Mouse (Mus musculus): Measurements from ENCODE around the gene Nxf1.

The Nxf1 gene

GRCm38 (mm10) chr19:8738911-8739310 lies 18.0 kb upstream of the Nxf1 start:
- ChIA-PET CTCF (no interaction called here), POLR2A (interaction anchor here (0.7 to 31.6 kb wide), 34 partner anchors 8 to 228 kb away, joined by 3 to 1732 read pairs (median 8); partner anchors contain the start of genes Nxf1 (in 3 of the 4), Slc3a2 (in 3 of the 4), 1810009A15Rik (in 2 of the 4) and Gm49416 (in 2 of the 4))

DNA sequence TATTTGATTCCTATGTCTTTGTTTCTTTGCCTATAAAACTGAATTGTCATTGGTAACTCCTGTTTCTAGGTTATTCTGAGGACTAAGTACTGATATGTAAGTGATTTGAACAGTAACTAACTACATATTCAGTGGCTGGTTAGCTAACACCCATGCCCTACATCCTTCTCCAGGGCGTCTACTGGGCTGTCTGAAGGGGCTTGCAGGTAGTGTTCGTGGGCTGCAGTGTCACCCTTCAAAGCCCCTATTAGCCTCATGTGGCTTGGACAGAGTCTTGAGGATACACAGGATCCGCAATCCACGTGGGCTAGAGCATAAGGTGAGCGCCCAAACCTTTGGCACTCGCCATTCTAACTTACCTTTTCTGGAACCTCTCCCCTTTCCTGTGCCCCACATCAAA lies 17.2 kb upstream of the Nxf1 start:
- ChIA-PET POLR2A (interaction anchor here (0.7 to 31.6 kb wide), 34 partner anchors 11 to 328 kb away, joined by 3 to 1732 read pairs (median 10); partner anchors contain the start of genes Nxf1 (in 3 of the 4), Slc3a2 (in 3 of the 4), Hnrnpul2 (in 2 of the 4) and Taf6l (in 2 of the 4)), CTCF (interaction anchor here in 2 of 4 experiments (0.9 to 1.7 kb wide), 2 partner anchors 21 to 22 kb away, joined by 5 to 17 read pairs; no protein-coding TSS in a partner anchor)

DNA sequence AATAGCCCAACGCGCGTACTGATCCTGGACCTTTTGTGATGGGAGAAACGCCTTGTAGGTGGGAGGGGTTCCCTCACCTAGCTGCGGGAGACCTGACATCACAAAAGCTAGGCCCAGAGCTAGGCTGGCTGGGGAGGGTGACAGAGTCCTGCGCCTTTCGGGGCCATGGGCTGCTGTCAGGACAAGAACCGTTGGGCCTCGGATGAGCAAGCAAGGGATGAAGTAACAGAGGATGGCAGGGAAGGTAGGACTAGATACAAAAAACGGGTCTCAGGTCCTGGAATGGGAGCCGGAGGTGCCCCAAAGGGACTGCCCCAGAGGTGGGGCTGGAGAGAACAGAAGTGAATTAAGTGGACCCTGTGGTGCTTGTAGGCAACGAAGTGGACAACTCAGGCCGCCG lies 16.3 kb upstream of the Nxf1 start, which contains the start of gene 1700092M07Rik:
1700092M07Rik (plus strand) TSS at position 116 of the 400 bp plus-strand sequence.
- POLR2A ChIA-PET = interaction anchor here (0.6 to 31.6 kb wide), 62 partner anchors 10 to 327 kb away, joined by 3 to 1732 read pairs (median 6); partner anchors contain the start of genes 1810009A15Rik (in 3 of the 4), Gm49416 (in 3 of the 4), Nxf1 (in 3 of the 4) and Slc3a2 (in 3 of the 4)
- CTCF ChIA-PET = interaction anchor here in 3 of 4 experiments (0.7 to 1.7 kb wide), 5 partner anchors 18 to 59 kb away, joined by 3 to 17 read pairs (median 4); partner anchors contain the start of gene Slc3a2 (in 1 of the 3)

DNA sequence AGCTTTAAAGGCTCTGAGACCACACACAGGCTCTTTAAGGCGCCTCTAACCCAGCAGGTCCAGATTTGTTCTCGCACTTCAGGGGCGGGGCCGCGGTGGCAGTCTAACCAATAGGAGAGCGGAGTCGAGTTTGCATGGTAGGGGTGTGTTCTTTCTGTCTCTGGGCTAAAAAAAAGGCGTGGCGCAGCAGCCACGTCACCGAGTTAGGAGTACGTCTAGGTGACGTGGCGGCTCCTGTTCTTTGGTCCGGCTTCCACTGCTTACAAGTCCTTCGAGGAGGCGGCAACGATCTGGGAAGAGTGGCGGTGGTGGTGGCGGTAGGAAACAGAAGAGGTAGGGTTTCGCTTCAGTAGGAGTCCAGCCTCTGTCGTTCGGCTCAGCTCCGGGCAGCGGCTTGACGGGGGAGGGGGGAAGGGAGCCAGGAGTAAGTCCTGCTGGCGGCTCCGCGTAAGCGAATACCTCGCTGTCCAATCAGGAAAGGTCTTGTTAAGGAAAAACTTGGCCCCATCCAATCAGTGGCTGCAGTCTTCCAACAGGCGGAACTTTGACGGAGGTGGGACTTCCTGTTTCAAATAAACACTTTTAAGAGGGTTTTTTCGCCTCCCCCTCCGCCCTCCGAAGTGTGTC lies 15.5 kb upstream of the Nxf1 start, which contains the start of gene Stx5a:
Stx5a (plus strand) TSS at position 171 of the 627 bp plus-strand sequence.
- POLR2A ChIA-PET = interaction anchor here (0.6 to 31.6 kb wide), 65 partner anchors 9 to 1770 kb away, joined by 3 to 1732 read pairs (median 6); partner anchors contain the start of genes 1810009A15Rik (in 3 of the 4), Gm49416 (in 3 of the 4), Nxf1 (in 3 of the 4) and Slc3a2 (in 3 of the 4)
- CTCF ChIA-PET = interaction anchor here in 3 of 4 experiments (0.5 to 1.7 kb wide), 5 partner anchors 18 to 58 kb away, joined by 3 to 17 read pairs (median 3); partner anchors contain the start of gene Slc3a2 (in 1 of the 3)

- POLR2A ChIA-PET = interaction anchor here (0.5 to 31.6 kb wide), 36 partner anchors 9 to 247 kb away, joined by 3 to 1732 read pairs (median 10); partner anchors contain the start of genes 1810009A15Rik (in 3 of the 4), Gm49416 (in 3 of the 4), Slc3a2 (in 3 of the 4) and Taf6l (in 3 of the 4)
- CTCF ChIA-PET = no interaction called here
Observed at GRCm38 (mm10) chr19:8742176-8742575, 14.7 kb upstream of the Nxf1 start.

DNA sequence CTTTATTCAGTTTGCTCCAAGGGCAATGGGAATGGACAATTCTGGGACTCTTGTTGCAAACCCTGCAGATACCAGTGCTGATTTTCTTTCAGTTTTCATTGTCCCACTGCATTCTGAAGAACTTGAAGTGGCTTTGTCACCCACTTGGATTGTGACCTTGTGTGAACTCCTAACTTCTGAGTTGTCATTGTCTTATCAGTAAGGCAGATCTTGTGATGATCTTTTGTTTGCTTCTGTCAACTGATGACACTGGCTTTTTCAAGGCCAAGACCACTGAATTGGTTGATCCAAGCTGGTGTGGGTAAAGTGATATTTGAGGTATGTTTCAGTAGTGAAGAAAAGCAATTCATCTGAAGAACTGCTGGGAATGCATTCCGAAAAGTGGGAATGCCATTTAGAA lies 11.5 kb upstream of the Nxf1 start:
- ChIA-PET CTCF (interaction anchor here in 1 of 4 experiments (1.5 kb wide), 1 partner anchor 11 kb away, joined by 3 read pairs; the partner anchor contains the start of gene Nxf1), POLR2A (interaction anchor here in 3 of 4 experiments (0.6 to 31.6 kb wide), 8 partner anchors 11 to 26 kb away, joined by 3 to 1732 read pairs (median 38); partner anchors contain the start of genes Nxf1 (in 3 of the 3), Slc3a2 (in 3 of the 3), Tmem179b (in 1 of the 3) and Tmem223 (in 1 of the 3))

DNA sequence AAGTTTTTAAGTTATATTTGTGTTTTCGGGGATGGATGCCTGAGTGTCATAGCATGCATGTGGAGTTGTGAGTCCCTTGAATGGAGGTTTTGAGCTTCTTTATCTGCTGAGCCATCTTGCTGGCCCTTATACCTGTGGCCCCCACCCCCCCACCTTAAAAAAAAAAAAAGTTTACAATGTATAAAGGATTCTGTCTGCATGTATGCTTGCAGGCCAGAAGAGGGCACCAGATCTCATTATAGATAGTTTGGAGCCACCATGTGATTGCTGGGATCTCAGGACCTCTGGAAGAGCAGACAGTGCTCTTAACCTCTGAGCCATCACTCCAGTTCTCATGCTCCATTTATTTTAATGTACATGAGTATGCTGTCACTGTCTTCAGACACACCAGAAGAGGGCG lies 9.5 kb upstream of the Nxf1 start:
- POLR2A ChIA-PET = interaction anchor here in 3 of 4 experiments (0.5 to 31.6 kb wide), 22 partner anchors 9 to 219 kb away, joined by 3 to 1581 read pairs (median 4); partner anchors contain the start of genes Nxf1 (in 3 of the 3), Slc3a2 (in 3 of the 3), 1810009A15Rik (in 1 of the 3) and Eef1g (in 1 of the 3)
- CTCF ChIA-PET = interaction anchor here in 2 of 4 experiments (0.7 to 1.2 kb wide), 4 partner anchors 9 to 362 kb away, joined by 4 to 7 read pairs (median 4); partner anchors contain the start of gene Nxf1 (in 2 of the 2)

DNA sequence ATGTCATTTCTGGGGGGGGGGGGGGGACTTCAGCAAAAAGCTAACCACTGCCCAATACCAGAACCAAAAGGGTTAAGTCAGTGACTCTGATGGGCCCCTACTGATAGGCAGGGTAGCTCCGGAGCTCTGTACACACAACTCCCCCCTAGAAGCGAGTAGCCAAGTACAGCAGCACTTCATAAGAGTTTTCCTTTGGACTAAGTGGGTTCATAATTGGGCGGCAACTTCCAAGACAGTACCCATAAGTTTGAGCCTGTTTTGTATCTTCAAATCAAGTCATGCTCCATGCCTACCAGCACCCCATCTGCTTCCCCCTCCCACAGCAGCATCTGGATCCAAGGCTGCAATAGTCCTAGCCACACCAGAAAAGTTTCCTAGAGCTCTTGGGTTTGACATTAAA lies 1.2 kb upstream of the Nxf1 start:
- POLR2A ChIA-PET = interaction anchor here (0.5 to 15.6 kb wide), 56 partner anchors 8 to 1337 kb away, joined by 3 to 436 read pairs (median 12); partner anchors contain the start of genes 1700092M07Rik (in 3 of the 4), Slc3a2 (in 3 of the 4), Stx5a (in 3 of the 4) and Taf6l (in 3 of the 4)
- CTCF ChIA-PET = interaction anchor here in 3 of 4 experiments (0.6 to 1.7 kb wide), 8 partner anchors 12 to 1699 kb away, joined by 3 to 10 read pairs (median 3); partner anchors contain the start of gene Tmem179b (in 1 of the 3)

GRCm38 (mm10) chr19:8757471-8757998 lies 662 bp downstream of the Nxf1 start:
- CTCF ChIA-PET = interaction anchor here in 3 of 4 experiments (0.6 to 1.2 kb wide), 4 partner anchors 10 to 389 kb away, joined by 4 to 8 read pairs (median 6); no protein-coding TSS in a partner anchor
- POLR2A ChIA-PET = interaction anchor here (0.8 to 15.6 kb wide), 92 partner anchors 9 to 1516 kb away, joined by 3 to 436 read pairs (median 6); partner anchors contain the start of genes Tmem179b (in 4 of the 4), 1700092M07Rik (in 3 of the 4), Hnrnpul2 (in 3 of the 4) and Slc3a2 (in 3 of the 4)

- CTCF ChIA-PET = no interaction called here
Observed at GRCm38 (mm10) chr19:8758899-8759298, 2.0 kb downstream of the Nxf1 start.

DNA sequence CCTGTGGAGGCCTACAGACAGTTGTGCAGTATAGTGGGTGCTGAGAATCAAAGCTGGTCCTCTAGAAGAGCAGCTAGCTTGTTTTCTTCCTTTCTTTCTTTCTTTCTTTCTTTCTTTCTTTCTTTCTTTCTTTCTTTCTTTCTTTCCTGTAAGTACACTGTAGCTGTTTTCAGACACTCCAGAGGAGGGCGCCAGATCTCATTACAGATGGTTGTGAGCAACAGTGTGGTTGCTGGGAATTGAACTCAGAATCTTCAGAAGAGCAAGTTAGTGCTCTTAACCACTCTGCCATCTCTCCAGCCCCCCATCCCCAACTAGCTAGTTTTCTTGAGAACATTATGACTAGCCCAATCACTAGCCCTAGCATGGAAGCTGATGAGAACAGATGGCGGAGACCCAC lies 3.9 kb downstream of the Nxf1 start:
- POLR2A ChIA-PET = interaction anchor here (0.6 to 15.6 kb wide), 37 partner anchors 10 to 1423 kb away, joined by 3 to 436 read pairs (median 4); partner anchors contain the start of genes Slc3a2 (in 3 of the 4), Taf6l (in 2 of the 4), Tmem179b (in 2 of the 4) and Tmem223 (in 2 of the 4)
- CTCF ChIA-PET = interaction anchor here in 3 of 4 experiments (0.5 to 1.3 kb wide), 10 partner anchors 10 to 1410 kb away, joined by 3 to 6 read pairs (median 4); partner anchors contain the start of genes Taf6l (in 2 of the 3) and Tmem223 (in 1 of the 3)

More at GRCm38 (mm10) chr19:8758899-8759298, 2.0 kb downstream of the Nxf1 start:
- POLR2A ChIA-PET = interaction anchor here in 3 of 4 experiments (0.5 to 15.6 kb wide), 22 partner anchors 9 to 1625 kb away, joined by 3 to 436 read pairs (median 49); partner anchors contain the start of genes Slc3a2 (in 3 of the 3), 1700092M07Rik (in 2 of the 3), Stx5a (in 2 of the 3) and Taf6l (in 2 of the 3)

GRCm38 (mm10) chr19:8763276-8763675 lies 6.4 kb downstream of the Nxf1 start:
- CTCF ChIA-PET = no interaction called here

DNA sequence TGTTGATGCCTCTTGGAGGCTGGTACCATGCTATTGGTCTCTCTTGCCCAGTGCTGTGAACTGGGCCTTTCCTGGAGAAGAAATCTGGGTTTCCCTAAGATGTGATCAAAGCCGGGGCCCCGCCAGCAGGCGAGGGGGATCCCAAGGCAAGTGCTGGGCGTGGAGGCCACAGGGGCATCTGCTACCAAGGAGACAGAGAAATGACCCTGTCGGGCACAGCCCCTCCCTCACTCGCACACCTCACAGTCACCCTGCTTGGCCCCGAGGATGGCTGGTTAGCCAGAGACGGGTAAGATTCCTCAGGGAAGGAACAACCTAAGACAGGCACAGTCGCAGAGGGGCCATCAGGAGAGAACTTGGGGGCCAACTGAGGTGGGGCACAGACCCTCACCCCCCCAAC lies 8.7 kb downstream of the Nxf1 start:
- ChIA-PET POLR2A (interaction anchor here in 3 of 4 experiments (1.1 to 27.6 kb wide), 13 partner anchors 8 to 62 kb away, joined by 3 to 801 read pairs (median 10); partner anchors contain the start of genes Nxf1 (in 3 of the 3), Tmem179b (in 2 of the 3), Zbtb3 (in 2 of the 3) and 1700092M07Rik (in 1 of the 3)), CTCF (interaction anchor here in 1 of 4 experiments (0.6 kb wide), 1 partner anchor 82 kb away, joined by 6 read pairs; no protein-coding TSS in a partner anchor)

More at GRCm38 (mm10) chr19:8763276-8763675, 6.4 kb downstream of the Nxf1 start:
- POLR2A ChIA-PET = interaction anchor here in 2 of 4 experiments (1.0 to 6.1 kb wide), 19 partner anchors 8 to 221 kb away, joined by 3 to 47 read pairs (median 4); partner anchors contain the start of genes Slc3a2 (in 2 of the 2), Tmem179b (in 2 of the 2), Tmem223 (in 2 of the 2) and 1810009A15Rik (in 1 of the 2)

DNA sequence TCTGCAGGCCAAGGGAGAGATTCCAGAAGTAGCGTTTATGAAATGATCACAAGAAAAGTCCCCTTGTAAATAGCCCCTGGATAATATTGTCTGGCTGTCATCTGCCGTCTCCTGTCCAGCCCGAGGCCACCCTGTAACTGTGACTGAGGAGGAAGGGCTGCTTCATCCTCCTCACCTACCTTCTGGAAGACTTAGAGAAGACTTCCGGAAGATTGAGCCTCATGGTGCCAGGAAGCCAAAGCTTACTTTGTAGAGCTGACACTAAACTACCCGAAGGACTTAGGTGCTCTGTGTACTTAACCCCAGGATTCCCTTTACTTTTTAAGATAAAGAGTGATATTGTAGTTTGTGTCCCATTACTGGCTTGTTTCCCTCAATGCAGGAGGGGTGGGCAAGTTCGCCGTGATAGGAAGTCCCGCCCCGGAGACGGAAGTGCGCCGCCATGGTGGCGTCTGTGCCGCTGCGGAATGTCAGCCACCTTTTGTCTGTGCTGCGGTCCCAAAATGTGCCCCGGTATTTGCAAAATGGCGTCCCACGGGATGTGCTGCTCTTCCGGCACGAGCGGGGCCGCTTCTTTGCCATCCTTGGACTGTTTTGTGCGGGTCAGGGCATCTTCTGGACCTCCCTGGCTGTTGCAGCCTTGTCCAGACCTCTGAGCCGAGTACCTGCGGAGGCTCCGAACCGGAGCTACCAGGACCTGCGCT lies 13.8 kb downstream of the Nxf1 start, which contains the start of gene Tmem223:
Tmem223 (plus strand) TSS at position 430 of the 704 bp plus-strand sequence.
- CTCF ChIA-PET = interaction anchor here in 2 of 4 experiments (0.5 to 1.4 kb wide), 2 partner anchors 10 to 29 kb away, joined by 3 to 5 read pairs; no protein-coding TSS in a partner anchor
- POLR2A ChIA-PET = interaction anchor here (0.6 to 27.6 kb wide), 48 partner anchors 8 to 310 kb away, joined by 3 to 801 read pairs (median 6); partner anchors contain the start of genes 1810009A15Rik (in 3 of the 4), Eef1g (in 3 of the 4), Gm49416 (in 3 of the 4) and Nxf1 (in 3 of the 4)

DNA sequence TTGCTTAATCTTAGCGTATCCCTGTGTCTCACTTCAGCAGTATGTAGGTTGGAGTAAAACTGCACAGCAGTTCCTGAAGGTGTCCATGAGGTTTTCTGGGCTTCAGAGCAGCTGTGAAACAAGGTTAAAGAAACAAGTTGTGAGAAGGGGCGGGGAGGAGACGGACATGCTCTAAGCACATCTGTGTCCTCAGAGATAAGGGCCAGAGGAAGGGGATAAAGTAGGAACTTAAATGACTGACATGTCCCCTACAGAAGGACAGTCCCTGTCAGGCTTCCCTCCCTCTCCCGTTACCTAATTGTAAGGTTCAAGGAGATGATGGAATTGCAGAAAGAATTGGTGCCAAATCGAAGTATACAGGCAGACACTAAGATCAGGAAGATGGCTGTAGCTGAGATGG lies 16.1 kb downstream of the Nxf1 start:
- POLR2A ChIA-PET = interaction anchor here (0.5 to 27.6 kb wide), 47 partner anchors 8 to 362 kb away, joined by 3 to 801 read pairs (median 17); partner anchors contain the start of genes Nxf1 (in 4 of the 4), Taf6l (in 4 of the 4), Slc3a2 (in 3 of the 4) and 1700092M07Rik (in 2 of the 4)
- CTCF ChIA-PET = interaction anchor here in 2 of 4 experiments (0.6 kb wide), 2 partner anchors 26 to 1613 kb away, joined by 3 read pairs; no protein-coding TSS in a partner anchor

All from embryonic stem cell, embryonic (primary cell).